Mouse (Mus musculus) intestine, embryonic 14.5 days (tissue): Measurements from ENCODE around the gene Oard1. TPM values are rescaled to one million over a fixed set of nuclear protein-coding genes. Genes with fewer than 3 reads are reported as not detected.

Experiments used
- ATAC-seq: fragments of 200-750 bp; cut with Nextera tagmentation; replicated peaks from 2 replicates; pipeline ENCODE4 v1.8.0; 2017; ENCODE audit warnings: low read depth, moderate number of reproducible peaks, moderate TSS enrichment, moderate library complexity; ENCODE audit not compliant: low FRiP score, low TSS enrichment
- DNase-seq: peaks from one replicate; pipeline ENCODE4 v3.0.0-alpha.2; 2018; ENCODE audit warnings: low spot score
- H3K27ac ChIP-seq: fragments of 300-500 bp; sonication (generic); 2 replicates; pipeline ENCODE4 v1.5.1; 2014; ENCODE audit warnings: low read depth, mild to moderate bottlenecking, control low read depth
- H3K27me3 ChIP-seq: fragments of 300-500 bp; sonication (generic); replicated peaks from 2 replicates; pipeline ENCODE4 v1.6.1; 2014; ENCODE audit warnings: low read length, control low read depth; ENCODE audit not compliant: control insufficient read depth, insufficient read depth
- H3K36me3 ChIP-seq: fragments of 300-500 bp; sonication (generic); 2 replicates; pipeline ENCODE4 v1.6.1; 2014; ENCODE audit warnings: low read length, control low read depth; ENCODE audit not compliant: control insufficient read depth, insufficient read depth
- H3K4me1 ChIP-seq: fragments of 300-500 bp; sonication (generic); replicated peaks from 2 replicates; pipeline ENCODE4 v1.6.1; 2014; ENCODE audit warnings: low read length, control low read depth, mixed read lengths; ENCODE audit not compliant: control insufficient read depth, insufficient read depth
- H3K4me2 ChIP-seq: fragments of 300-500 bp; sonication (generic); 2 replicates; pipeline ENCODE4 v1.6.1; 2014; ENCODE audit warnings: low read length
- H3K4me3 ChIP-seq: fragments of 300-500 bp; sonication (generic); 2 replicates; pipeline ENCODE4 v1.5.1; 2014; ENCODE audit warnings: low read depth, low read length, control low read depth, mixed read lengths
- H3K9ac ChIP-seq: fragments of 300-500 bp; sonication (generic); 2 replicates; pipeline ENCODE4 v1.6.1; 2014; ENCODE audit warnings: mild to moderate bottlenecking, low read length
- H3K9me3 ChIP-seq: fragments of 300-500 bp; sonication (generic); 2 replicates; pipeline ENCODE4 v1.6.1; 2016; ENCODE audit warnings: low read length, control low read depth; ENCODE audit not compliant: control insufficient read depth
- WGBS: fragments of 180-500 bp; shearing (Covaris S2); extraction: QIAGEN DNeasy Blood & Tissue Kit; methylation state at CpG from one replicate; pipeline ENCODE4 v1.1.7; 2014; 5-methylcytosine and 5-hydroxymethylcytosine counted together
- polyA plus RNA-seq: library from polyadenylated mRNA; unstranded; fragments of >200 nt; fragmentation: Nextera tagmentation; extraction: Ambion mirVana; gene quantifications from 2 replicates; pipeline ENCODE4 v1.2.1, GENCODE M21; 2014

The Oard1 gene
- polyA plus RNA-seq, 1 experiment from 2014 or later: 72.4 TPM

GRCm38 (mm10) chr17:48436487-48436886 is 26.7 kb downstream of the Oard1 start:
- H3K4me2 ChIP-seq: no peak overlapping the region
- H3K27ac ChIP-seq: peak overlapping the region; percentile 30; the same call in 1 of the 2 replicates
- no peak overlapping the region for H3K4me3 ChIP-seq
- ATAC-seq (no peak), DNase-seq (no peak)
- H3K36me3 ChIP-seq: no peaks in the 10 kb centered on the region
- H3K27me3 ChIP-seq: no peaks in the 10 kb centered on the region
- H3K9ac ChIP-seq: no peak overlapping the region
- WGBS: 69% methylated on average over 1 of the region's 1 CpGs
- H3K9me3 ChIP-seq: no peaks in the 10 kb centered on the region
- H3K4me1 ChIP-seq: peaks cover 32% of the 10 kb centered on the region

- Histone ChIP-seq H3K27me3 (no peaks in the 10 kb centered on the region), H3K4me3 (no peak overlapping the region), H3K9me3 (no peaks in the 10 kb centered on the region), H3K4me2 (no peak overlapping the region), H3K9ac (0 out of 2 replicates have a peak overlapping the region, but pooled peaks have one; percentile 16), H3K36me3 (no peaks in the 10 kb centered on the region), H3K27ac (peak overlapping the region; percentile 74), H3K4me1 (peaks cover 24% of the 10 kb centered on the region)
- 17% methylated on average over 7 of the region's 7 CpGs for WGBS
- no peak for DNase-seq
- ATAC-seq: 0 out of 2 replicates have a peak, but pooled peaks have one; percentile 33
Measured at GRCm38 (mm10) chr17:48437421-48437911, 27.7 kb downstream of the Oard1 start.

- Histone ChIP-seq H3K9ac (no peak overlapping the region), H3K4me2 (no peak overlapping the region), H3K4me3 (no peak overlapping the region), H3K4me1 (peaks cover under 1% of the 10 kb centered on the region), H3K36me3 (no peaks in the 10 kb centered on the region), H3K9me3 (no peaks in the 10 kb centered on the region), H3K27ac (no peak overlapping the region), H3K27me3 (no peaks in the 10 kb centered on the region)
- no peak for DNase-seq
- 75% methylated on average over 7 of the region's 7 CpGs for WGBS
- ATAC-seq: no peak
Measured at GRCm38 (mm10) chr17:48442745-48443457, 33.1 kb downstream of the Oard1 start.

GRCm38 (mm10) chr17:48443542-48444145 is 33.8 kb downstream of the Oard1 start:
- Histone ChIP-seq H3K36me3 (no peaks in the 10 kb centered on the region), H3K27ac (no peak overlapping the region), H3K4me3 (no peak overlapping the region), H3K4me2 (no peak overlapping the region), H3K27me3 (no peaks in the 10 kb centered on the region), H3K9ac (no peak overlapping the region), H3K9me3 (no peaks in the 10 kb centered on the region), H3K4me1 (no peaks in the 10 kb centered on the region)
- 83% methylated on average over 16 of the region's 16 CpGs for WGBS
- ATAC-seq: no peak
- DNase-seq: no peak

GRCm38 (mm10) chr17:48447675-48448074 is 37.9 kb downstream of the Oard1 start:
- Histone ChIP-seq H3K27me3 (no peaks in the 10 kb centered on the region), H3K9ac (no peak overlapping the region), H3K27ac (no peak overlapping the region), H3K4me3 (no peak overlapping the region), H3K4me1 (0 out of 2 replicates have a peak, but pooled peaks cover 2% of the 10 kb centered on the region), H3K9me3 (no peaks in the 10 kb centered on the region), H3K36me3 (no peaks in the 10 kb centered on the region), H3K4me2 (no peak overlapping the region)
- 76% methylated on average over 8 of the region's 8 CpGs for WGBS
- DNase-seq (no peak), ATAC-seq (no peak)

GRCm38 (mm10) chr17:48450666-48451352 is 41.0 kb downstream of the Oard1 start:
- Histone ChIP-seq H3K9me3 (no peaks in the 10 kb centered on the region), H3K27ac (no peak overlapping the region), H3K4me2 (no peak overlapping the region), H3K36me3 (no peaks in the 10 kb centered on the region), H3K4me3 (no peak overlapping the region), H3K27me3 (no peaks in the 10 kb centered on the region), H3K9ac (no peak overlapping the region), H3K4me1 (0 out of 2 replicates have a peak, but pooled peaks cover 2% of the 10 kb centered on the region)
- 83% methylated on average over 13 of the region's 13 CpGs for WGBS
- DNase-seq (no peak), ATAC-seq (no peak)

GRCm38 (mm10) chr17:48451353-48451675 is 41.5 kb downstream of the Oard1 start, which contains the start of gene Tspo2:
TSS of gene Tspo2 (minus strand) at chr17:48451522.
- Histone ChIP-seq H3K9ac (no peak within 1 kb of the TSS), H3K27ac (no peak within 1 kb of the TSS), H3K4me3 (no peak within 1 kb of the TSS), H3K36me3 (no peaks in the 10 kb centered on the region), H3K4me2 (no peak within 1 kb of the TSS), H3K9me3 (no peaks in the 10 kb centered on the region), H3K27me3 (no peaks in the 10 kb centered on the region), H3K4me1 (0 out of 2 replicates have a peak, but pooled peaks cover 2% of the 10 kb centered on the region)
- ATAC-seq (no peak), DNase-seq (no peak)
- WGBS: 44% methylated on average over 7 of the region's 7 CpGs

GRCm38 (mm10) chr17:48451753-48452444 is 42.1 kb downstream of the Oard1 start:
- H3K27me3 ChIP-seq: no peaks in the 10 kb centered on the region
- no peak overlapping the region for H3K27ac ChIP-seq
- H3K4me2 ChIP-seq: no peak overlapping the region
- no peak for DNase-seq
- no peak overlapping the region for H3K4me3 ChIP-seq
- H3K9me3 ChIP-seq: no peaks in the 10 kb centered on the region
- no peak overlapping the region for H3K9ac ChIP-seq
- no peaks in the 10 kb centered on the region for H3K36me3 ChIP-seq
- 0 out of 2 replicates have a peak, but pooled peaks cover 2% of the 10 kb centered on the region for H3K4me1 ChIP-seq
- WGBS: 67% methylated on average over 9 of the region's 9 CpGs
- ATAC-seq: no peak
